Mouse (Mus musculus) yolk sac, embryonic 10.5 days (tissue): Measurements from ENCODE around the gene Pi4k2b.
"Not testable (repeated sequence)": the region's sequence is repeated elsewhere in the genome, so short reads cannot be mapped to it uniquely, and the experiment has no call there.

Experiments used
- DNase-seq: peaks from one replicate; pipeline ENCODE4 v3.0.0-alpha.2; 2017; ENCODE audit warnings: low spot score

Pi4k2b gene

DNA sequence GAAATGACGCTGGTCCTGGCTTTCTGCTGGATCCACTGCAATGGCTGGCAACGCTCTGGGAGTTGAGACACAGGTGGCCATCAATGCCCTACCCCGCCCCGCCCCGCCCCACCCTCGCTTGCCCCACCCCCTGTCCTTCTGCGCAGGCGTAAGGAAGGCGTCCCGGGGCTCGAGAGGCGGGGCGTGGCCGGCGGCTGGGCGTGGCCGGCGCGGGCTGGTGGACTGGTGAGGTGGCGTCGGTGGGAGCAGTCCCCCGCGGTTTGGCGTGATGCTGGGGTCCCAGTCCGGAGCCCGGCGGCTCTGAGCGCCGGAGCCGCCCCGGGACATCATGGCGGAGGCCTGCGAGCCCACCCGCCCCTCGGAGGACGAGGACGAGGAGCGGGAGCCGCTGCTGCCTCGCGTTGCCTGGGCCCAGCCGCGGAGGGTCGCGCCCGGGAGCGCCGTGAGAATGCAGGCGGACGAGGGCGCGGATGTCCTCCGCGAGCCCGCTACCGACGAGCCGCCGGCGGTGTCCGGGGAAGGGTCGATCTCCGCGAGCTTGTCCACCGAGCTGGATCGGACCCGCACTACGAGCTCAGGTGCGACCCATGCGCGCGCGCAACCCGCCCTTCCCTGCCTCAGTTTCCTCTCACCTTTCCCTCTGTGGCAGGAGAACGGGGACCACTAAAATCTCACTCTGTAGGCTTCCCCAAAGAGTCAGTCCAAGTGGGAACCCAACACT, at the start of gene Pi4k2b:
TSS of gene Pi4k2b (plus strand) at position 184 of the 721 bp plus-strand sequence.
- peak; percentile 89 for DNase-seq

DNA sequence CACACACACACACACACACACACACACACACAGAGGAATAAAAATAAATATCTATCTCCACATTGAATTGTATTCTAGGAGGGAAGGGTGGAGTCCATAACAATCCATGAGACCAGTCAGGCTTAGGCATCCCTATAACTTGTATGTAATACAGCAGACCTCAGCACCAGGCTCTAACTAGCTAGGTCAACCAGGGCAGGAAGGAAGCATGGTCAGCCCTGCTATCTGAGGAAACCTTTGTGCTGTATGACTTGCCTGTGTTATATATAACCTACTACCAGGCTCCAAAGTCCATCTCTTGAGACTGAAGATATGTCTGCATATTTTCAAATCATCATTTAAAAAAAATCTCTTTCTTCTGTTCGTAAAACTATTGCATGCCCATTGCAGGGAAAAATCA, 44.1 kb upstream of the Pi4k2b start:
- no peak for DNase-seq

DNA sequence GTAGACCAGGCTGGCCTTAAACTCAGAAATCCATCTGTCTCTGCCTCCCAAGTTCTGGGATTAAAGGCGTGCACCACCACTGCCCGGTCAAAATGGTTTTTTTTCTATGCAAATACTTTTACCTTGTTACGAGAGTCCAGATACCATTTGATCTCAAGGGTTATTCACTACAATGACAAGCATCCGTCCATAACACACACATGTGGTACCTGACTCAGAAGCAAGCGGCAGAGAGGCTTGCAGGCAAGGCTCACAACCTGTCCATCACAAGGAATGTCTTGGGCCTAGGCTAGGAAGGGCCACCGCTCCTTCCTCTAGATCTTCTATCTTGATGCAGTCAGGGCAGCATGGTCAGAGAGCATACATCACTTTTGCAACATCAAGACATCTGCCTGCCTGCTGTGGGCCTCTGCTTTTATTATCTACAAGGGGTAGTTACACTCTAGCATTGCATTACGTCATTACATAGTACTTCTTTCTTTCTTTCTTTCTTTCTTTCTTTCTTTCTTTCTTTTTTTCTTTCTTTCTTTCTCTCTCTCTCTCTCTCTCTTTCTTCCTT, 43.4 kb upstream of the Pi4k2b start:
- DNase-seq: not testable (repeated sequence)

DNA sequence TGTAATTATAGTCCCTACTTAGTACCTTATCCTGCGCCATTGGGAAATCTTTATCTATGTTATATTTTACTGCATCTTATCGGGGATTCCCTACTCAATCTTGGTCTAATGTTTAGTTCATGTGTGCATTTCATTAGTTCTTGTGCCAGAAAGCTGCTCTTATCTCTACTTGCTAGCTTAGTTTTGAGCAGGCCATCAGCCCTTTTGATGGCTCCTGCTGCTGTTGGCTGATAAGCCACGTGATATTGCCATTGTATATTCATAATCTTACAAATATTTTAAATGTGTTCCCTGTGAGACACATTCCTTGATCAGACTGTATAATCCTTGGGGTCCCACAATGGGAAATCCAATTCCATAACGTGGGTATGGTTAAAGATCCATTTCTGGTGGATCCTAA, 36.8 kb upstream of the Pi4k2b start:
- no peak for DNase-seq

DNA sequence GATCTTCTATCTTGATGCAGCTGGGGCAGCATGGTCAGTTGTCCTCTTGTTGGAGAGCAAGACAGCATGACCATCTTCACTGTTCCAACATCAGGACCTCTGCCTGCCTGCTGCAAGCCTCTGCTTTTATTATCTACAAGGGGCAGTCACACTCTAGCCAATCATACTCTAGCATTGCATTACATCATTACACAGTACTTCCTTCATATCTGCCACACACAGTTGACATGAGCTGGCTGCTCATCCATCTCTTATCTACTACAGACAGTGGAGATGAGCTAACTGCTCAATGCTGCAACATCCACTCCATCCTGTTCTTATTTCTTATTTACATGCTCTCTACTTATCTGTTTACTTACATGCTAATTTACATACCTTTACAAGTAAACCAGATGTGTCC, 28.7 kb upstream of the Pi4k2b start:
- DNase-seq: no peak

DNA sequence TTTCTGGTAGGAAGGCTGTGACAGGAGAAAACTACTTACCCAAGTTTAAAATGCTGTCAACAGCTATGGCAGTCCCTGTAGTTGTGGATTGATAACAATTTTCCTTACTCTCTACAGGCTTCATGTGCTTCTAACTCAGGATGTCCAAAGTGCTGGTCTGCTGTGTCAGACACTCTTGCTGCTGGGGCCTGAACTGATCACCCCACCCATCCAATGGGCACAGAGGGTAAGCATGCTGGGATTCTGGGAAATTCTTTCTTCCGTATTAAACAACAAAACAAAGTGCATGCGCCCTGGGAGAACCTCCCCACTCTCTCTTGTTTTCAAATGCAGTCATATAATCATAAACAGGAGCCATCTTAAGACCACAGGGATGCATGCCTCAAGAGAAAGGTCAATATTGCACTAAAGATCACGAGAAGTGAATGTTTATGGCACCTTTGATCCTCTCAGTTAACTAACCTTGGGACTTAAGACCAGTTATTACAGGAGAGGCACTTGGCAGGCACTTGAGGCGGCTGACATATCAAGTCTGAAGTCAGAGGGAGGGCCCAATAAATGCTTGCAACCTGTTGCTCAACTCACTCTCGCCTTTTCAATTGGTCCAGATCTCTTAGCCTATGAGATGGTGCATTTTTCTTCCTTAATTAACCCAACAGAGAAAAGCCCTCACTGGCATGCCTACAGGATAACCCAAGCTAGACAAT, 24.5 kb upstream of the Pi4k2b start:
- DNase-seq: no peak

DNA sequence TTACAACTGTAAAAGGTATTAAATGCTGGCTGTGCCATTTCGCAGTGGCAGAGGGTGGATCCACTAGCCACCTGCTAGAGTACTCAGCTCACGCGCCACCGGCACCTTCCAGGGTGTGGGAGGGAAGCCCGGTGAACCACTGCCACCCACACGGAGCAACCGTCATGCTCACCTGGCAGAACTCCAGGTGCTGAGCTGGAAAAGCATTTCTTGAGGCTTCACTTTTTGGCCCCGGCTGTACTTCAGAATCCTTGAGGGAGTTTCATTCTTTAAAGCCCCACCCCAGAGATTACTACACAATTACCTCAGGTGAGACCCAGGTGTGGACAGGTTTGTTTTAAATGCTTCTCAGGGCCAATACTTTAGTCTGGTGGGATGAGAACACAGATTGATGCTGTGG, 20.4 kb upstream of the Pi4k2b start:
- DNase-seq: no peak

DNA sequence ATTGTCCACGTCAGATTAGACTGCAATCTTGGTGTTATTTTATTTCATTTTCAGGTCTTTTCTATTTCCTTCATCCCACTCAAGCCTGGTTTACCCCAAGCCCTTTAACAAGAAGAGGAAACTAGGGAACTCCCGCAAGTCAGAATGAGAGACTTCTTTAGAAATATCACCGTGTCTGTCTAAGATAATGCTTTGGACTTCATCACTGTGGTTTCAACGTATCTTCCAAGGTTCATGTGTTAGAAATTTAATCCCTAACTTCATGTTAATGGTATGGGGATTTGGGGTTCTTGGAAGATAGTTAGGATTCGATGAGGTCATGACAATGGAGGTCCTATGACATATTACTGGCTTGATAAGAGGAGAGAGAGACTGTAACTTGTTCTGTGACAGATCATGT, 13.6 kb upstream of the Pi4k2b start:
- no peak for DNase-seq

DNA sequence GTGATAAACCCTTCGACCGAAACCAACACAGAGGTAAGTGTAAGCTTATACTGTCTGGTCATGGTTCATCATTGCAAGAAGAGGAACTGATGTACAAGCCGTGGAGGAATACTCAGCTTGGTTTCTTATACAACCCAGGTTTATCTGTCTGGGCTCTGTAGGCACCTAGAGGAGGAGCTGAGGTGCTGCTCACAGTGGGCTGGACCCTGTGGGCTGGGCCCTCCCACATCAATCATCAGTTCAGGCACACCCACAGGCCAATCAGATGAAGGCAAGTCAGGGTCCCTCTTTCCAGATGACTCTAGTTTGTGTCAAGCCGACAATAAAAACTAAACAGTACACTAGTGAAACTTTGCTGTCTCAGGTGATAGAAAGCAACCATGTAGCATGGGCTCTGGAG, 8.6 kb upstream of the Pi4k2b start:
- no peak for DNase-seq

DNA sequence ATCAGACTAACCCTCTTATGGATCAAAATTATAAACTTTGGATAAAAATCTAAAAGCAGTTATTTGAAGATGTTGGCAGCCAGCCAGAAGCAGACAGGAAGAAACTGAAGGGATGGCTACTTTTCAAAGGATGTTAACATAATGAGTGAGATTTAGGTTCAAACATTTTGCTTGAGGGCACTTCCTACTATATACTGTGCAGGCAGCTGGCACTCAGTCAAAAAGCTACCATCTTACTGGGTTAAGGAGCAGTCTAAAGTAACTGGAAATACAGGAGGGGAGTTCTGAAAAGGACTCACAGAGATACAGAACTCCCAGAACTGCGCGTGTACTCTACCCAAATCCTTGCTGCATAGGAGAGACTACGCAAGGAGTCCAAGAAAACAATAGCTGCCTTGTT, 5.3 kb upstream of the Pi4k2b start:
- no peak for DNase-seq

DNA sequence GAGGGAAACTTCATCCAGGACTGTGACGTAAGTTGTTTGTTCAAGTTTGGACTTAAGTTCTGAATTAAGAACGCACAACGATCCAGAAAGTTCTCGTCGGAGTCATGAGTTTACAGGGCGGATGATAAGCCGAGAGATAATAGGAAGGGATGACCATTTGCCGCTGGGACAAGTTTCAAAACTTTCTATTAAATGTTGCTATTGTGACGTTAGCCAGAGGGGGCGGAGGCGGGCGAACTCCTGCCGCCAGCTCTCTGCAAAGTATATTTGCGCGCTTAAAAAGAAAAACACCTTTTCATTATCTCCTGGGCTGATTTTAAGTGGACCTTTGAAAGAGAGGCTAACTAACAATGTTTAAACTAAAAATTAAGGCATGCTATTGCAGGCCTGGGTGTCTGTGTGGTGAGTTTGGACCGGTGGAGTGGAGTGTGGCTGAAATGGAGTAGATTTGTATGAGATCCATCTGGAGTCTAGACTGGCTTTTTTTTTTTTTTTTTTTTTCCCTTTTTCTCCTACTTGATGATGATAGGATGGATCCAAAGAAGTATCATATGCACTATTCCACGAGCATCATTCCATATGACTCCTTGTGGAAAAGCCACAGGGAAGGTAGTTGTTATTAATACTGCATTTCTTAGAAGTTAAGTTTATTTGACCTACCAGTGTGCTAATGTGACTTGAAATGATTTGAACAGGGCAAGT, 889 bp downstream of the Pi4k2b start:
- peak; percentile 62 for DNase-seq

DNA sequence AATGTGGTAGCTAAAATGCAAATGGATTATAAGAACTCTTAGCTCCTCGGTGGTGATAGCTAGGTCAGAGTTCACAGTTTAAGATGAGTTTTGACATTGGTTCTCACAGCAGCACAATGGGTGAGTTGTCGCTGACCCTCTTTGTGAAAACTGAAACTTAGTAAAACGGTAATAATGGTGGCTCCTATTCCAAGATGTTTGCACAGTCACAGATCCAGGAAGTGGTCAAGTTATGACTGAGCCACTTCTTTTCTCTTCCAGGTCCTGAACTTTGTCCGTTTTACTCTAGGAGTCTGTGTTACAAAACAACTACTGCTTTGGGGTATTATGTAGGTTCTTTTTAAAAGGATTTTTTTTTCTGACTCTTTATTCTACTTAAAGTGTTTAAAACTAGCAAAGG, 1.9 kb downstream of the Pi4k2b start:
- no peak for DNase-seq

DNA sequence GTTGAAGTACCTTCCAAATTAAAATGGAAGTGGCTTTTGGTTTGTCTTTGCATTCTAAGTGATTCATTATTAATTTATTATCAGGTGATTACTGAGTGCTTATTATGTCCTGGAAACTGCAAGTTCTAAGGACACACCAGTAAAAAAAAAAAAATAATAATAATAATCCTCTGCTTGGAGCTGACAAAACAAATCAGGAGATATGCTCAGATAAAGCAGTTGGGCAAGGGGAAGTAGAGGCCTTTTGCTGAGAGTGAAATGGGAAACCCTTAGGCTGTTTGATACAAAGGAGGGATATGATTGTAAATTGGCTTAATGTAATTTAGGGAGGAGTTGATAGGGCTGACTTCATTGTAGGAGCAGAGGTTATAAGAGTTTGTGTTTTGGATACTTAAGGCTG, 5.5 kb downstream of the Pi4k2b start:
- no peak for DNase-seq

DNA sequence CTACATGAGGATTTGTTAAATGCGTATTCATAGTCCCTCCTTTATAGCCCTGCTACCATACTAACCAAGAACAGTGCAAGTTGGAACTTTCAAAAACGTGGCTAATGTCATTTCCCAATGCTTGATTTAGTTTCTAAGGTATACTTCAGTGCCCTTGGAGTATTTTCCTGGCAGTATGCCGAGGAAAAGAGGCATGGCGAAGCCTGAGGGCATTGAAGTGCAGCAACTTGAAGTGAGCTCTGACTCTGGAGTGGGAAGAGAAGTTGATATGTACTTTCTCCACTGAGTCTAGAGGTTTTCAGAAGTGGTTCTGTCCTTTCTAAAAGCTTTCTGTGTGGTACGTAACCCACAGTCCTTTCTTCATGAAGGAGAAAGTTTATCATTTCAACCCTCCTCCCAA, 7.4 kb downstream of the Pi4k2b start:
- no peak for DNase-seq

DNA sequence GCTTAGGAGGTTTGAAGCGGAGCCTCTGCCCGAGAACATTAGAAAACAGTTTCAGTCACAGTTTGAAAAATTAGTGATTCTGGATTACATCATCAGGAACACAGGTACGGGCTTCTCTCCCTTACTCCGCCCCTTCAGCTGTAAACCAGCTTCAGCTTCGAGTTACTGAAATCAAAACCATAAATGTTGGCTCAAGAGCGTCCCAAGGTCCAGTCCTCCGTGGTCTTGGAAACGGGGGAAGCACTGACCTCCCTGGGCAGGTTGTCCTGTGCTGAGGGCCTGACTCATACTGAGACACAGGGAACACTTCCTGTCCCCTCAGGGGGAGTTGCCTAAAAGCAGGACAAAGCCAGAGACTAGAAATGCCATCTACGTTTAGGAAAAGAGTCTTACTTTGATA, 11.8 kb downstream of the Pi4k2b start:
- no peak for DNase-seq

DNA sequence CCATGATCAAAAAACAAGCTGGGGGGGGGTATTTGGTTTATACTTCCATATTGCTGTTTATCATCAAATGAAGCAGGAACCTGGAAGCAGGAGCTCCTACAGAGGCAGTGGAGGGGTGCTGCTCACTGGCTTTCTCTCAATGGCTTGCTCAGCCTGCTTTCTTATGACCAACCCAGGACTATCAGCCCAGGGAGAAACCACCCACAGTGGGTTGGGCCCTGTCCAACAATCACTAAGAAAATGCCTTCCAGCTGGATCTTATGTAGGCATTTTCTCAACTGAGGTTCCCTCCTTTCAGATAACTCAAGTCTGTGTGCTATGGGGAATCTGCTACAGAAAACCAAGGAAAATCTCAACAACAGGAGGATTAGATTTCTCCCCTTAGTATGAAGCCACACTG, 12.8 kb downstream of the Pi4k2b start:
- DNase-seq: no peak

DNA sequence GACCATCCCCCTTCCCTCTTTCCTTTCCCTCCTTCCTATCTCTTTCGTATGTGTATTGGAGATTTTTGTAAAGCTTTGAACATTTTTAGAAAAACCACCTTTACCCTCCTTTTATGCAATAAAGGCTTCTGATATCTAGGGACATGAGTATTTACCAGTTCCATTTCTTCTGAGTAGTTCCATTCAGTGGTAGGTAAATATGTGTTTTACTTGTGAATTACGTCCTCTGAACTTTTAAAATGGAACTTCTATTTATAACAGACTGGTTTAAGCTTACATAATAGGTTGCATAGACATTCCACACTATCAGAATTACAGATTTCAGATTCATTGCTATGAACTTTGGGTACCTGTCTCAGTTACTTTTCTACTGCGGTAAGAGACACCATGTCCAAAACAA, 14.0 kb downstream of the Pi4k2b start:
- no peak for DNase-seq

DNA sequence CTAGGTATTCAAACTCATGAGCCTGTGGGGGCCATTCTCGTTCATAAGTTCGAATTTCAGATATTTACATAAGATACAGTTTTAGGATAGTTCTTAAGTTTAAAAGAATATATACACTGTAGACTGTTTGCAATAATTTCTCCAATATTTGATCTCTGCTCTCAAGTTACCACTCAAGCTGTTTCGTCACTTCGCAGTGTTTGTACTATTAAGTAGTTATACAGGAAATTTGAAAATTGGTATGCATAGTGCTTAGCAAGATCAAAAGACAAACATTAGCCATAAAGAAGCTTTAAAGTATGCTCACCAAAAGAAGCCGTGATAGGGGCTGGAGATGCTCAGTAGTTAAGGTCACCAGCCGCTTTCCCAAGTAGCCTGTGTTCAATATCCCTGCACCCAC, 14.6 kb downstream of the Pi4k2b start:
- DNase-seq: no peak

DNA sequence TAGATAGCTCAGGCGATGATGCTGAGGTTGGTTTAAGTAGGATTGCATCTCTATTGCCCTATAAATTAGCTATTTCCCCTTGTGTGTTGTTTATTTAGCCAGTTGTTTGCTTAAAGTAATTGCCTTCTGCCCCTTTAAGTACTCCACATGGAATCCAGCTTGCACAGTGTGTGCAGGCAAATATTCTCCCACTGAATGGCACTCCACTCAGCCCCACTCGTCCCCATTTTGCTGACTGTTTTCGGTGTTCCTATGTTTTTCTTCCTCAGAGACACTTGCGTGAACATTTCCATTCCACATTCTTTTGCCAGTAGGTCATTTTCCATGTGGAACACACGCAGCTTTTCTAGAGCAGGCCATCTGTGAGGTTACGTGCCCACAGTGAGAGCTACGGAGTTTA, 21.2 kb downstream of the Pi4k2b start:
- DNase-seq: no peak

DNA sequence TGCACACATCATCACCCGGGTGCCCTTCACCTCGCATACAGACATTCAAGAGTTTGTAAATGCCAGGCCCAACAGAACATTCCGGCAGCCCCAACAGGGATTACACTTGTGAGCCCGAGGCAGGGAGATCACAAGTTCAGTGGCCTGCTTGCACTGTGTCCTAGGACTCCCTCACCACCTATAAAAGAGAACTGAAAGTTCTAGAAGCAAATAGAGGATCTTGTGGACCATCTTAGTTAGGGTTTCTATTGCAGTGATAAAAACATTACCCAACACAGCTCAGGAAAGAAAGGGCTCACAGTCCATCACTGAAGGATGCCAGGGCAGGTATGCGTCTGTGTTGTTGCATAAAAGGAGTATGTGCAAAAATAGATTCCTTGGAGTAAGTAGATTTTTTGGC, 32.9 kb downstream of the Pi4k2b start:
- DNase-seq: no peak

DNA sequence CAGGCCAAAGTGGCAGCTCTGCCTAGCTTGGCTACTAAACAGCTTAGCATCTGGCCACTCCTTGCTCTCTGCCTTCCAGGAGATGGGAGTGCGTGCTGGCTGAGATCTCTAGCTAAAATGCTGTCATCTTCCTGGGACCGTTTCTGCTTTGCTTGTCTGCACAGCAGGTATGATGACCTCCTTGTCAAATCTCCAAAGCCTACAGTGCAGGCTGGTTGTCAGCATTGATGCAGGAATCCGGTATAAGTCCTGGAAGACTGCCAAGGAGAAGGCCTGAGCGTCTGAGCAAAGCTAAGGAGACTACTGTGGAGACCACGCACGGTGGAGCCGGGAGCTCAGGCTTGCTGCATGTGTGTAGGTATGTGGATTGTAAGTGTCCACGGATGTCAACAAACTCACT, 33.9 kb downstream of the Pi4k2b start, which contains the start of gene Zcchc4:
TSS of gene Zcchc4 (plus strand) at position 173 of the 400 bp plus-strand sequence.
- DNase-seq: no peak

DNA sequence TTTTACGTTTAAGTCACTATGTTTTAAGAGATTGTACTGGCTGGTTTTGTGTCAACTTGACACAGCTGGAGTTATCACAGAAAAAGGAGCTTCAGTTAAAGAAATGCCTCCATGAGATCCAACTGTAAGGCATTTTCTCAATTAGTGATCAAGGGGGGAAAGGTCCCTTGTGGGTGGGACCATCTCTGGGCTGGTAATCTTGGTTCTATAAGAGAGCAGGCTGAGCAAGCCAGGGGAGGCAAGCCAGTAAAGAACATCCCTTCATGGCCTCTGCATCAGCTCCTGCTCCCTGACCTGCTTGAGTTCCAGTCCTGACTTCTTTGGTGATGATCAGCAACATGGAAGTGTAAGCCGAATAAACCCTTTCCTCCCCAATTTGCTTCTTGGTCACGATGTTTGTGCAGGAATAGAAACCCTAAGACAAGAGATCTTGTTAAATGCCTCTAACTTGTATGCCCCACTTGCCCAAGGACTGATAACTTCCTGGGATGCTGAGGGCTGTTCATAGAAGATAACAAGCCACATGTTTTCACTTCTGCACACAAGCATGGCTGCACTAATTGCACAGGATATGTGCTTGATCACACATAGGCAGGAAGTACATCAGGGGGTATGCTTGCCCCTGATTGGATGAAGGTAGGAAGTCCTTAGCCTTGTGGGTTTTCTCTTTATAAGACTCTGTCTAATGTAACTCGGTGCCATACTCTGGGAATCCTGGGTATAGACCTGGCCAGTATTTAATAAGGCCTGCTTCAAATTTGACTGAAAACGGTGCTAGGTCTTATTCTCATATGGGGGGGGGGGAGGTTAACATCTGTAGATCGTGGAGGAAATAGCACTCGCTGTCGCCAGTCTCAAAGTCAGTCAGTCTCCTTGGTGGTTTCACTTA, 35.3 kb downstream of the Pi4k2b start:
- DNase-seq: not testable (repeated sequence)
